Comparison of ENCODE assay signal across 17 mouse cellular contexts in the genomic region with DNA sequence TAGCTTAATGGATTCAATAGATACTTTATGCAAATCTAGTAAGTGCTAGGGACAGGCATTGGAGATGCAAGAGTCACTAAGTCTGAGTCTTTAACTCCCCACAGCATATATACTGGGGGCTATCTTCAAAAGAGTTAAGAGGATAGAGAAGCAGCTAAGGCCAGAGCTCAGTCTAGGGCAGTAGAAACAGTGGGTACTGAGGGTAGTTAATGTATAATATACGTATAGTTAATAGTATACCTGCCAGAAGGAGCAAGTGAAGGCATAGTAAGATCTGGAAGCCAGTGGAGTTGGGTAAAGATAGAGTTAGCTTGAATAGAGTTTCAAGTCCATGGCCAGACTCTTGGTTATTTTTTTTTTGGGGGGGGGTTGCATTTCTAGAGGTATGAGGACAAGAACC.
"Had no signal": no experiment of that assay in that cellular context is flagged by ENCODE, and none has a peak within 500 bp of the region (broad histone marks: within the 10 kb centered on the region; RNA-seq: fewer than 3 reads in every experiment).

No protein-coding gene starts in this region.

- H3K4me3 ChIP-seq: midbrain, embryonic 10.5 days; midbrain, embryonic 12.5 days; myocyte; neural tube, embryonic 13.5 days; neural tube, embryonic 15.5 days; stomach, embryonic 15.5 days had no signal

- H3K9me3 ChIP-seq: midbrain, embryonic 10.5 days; midbrain, embryonic 12.5 days; neural tube, embryonic 13.5 days; neural tube, embryonic 15.5 days; stomach, embryonic 15.5 days had no signal

- H3K36me3 ChIP-seq: midbrain, embryonic 10.5 days; midbrain, embryonic 12.5 days; neural tube, embryonic 13.5 days; neural tube, embryonic 15.5 days; stomach, embryonic 15.5 days had no signal

- ATAC-seq: midbrain, embryonic 16.5 days had no signal

- DNase-seq: lung, adult 18-20 months; lung, embryonic 14.5 days; lung, postnatal 10 days; lung, postnatal 4 days; midbrain, embryonic 14.5 days; right cerebral cortex, postnatal 14 days; thymus, adult 2 months; thymus, postnatal 25 days; thymus, postnatal 4 days had no signal

- H3K9ac ChIP-seq: lung, embryonic 14.5 days; midbrain, embryonic 12.5 days; neural tube, embryonic 13.5 days; neural tube, embryonic 15.5 days; stomach, embryonic 15.5 days had no signal

- H3K27ac ChIP-seq: midbrain, embryonic 10.5 days; midbrain, embryonic 12.5 days; neural tube, embryonic 13.5 days; neural tube, embryonic 15.5 days; stomach, embryonic 15.5 days; stomach, postnatal 0 days had no signal

- H3K4me2 ChIP-seq: lung, embryonic 14.5 days; midbrain, embryonic 12.5 days; neural tube, embryonic 13.5 days; neural tube, embryonic 15.5 days; stomach, embryonic 15.5 days had no signal

- H3K4me1 ChIP-seq: midbrain, embryonic 12.5 days; neural tube, embryonic 13.5 days; neural tube, embryonic 15.5 days; stomach, embryonic 15.5 days had no signal

- H3K27me3 ChIP-seq: midbrain, embryonic 12.5 days; neural tube, embryonic 13.5 days; neural tube, embryonic 15.5 days; stomach, embryonic 15.5 days had no signal
